Mouse (Mus musculus): ENCODE measurements at regions not wholly inside any gene's neighbourhood (a gene's known extent, or its start where the extent isn't known, plus 50 kb on each side); places are given as distances from the start of the nearest gene placed in this dataset.

DNA sequence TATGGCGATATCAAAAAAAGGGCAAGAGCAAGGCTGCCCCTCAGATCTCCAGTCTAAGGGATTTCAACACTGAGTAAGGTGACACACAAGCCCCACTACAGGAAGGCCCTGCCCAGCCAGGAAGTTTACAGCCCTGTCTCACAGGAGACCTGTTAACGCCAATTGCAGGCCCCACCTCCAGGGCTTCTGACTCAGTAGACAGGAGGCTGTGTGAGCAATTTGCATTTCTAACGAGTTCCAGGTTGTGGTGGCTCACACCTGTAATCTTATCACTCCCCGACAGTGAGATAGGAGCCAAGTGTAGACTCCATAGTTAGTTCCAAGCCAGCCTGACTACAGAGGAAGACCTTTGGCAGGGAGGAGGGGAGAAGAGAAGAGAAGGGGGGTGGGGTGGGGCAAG, 500.4 kb upstream of the Gm765 start:
- no peak for TF ChIP-seq CTCF (IDR thresholded peaks at IDR 0.05; ENCODE audit: low read depth)
- TF ChIP-seq EP300 (optimal IDR thresholded peaks at IDR 0.05), result no peak
